Mouse (Mus musculus): ENCODE results near the gene Slc52a3. TPM values are rescaled to one million over a fixed set of nuclear protein-coding genes. Genes with fewer than 3 reads are reported as not detected.

Slc52a3 gene
- polyA plus RNA-seq, 1 experiment = 274 TPM

DNA sequence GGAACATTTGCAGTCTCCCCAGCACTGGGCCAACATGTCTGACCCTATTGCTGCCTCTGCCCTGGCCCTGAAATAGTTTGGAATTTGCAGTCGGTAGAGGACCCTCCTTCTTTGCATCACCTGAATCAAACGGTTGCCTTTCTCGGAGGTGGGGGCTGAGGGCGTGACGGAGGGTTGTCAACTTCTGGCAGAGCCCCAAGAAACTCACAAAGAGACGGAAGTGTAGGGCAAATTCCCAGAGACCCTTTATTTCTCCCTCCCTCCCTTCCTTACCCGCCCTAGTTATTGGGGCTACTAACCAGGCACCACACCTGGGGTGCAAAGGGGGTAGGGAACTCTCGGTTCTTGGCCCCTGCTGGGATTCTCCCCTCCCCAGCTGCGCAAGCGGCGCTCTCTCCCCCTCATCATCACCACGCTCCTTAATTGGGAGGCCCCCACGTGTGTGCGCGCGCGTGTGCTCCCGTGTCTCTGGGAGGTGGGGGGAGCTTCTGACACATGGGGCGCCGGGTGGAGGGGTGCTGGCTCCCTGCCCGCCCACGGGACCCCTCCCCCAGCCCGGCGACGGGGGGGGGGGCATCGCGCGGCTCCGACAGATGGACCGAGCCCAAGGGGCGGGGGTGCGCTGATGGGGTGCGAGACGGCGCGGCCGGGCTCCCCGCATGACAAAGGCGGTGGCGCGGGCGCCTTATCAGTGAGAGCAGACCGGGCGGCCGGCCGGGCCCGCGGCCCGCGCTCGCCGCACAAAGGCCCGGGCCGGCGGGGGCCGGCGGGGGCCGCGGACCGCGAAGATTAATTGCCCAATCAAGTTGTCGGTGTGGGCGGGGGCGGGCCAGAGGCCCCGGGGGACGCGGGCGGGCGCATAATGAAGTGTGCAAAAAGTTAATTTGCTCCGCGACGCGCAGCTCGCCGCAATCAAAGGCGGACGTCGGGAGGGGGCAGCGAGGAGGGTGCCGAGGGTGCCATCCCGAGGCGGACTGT lies 52.0 kb downstream of the Slc52a3 start:
- no peaks in the 10 kb centered on the region for H3K36me3 ChIP-seq (ENCODE audit: control insufficient read depth, insufficient read depth, low read length)
- H3K27me3 ChIP-seq (ENCODE audit: control insufficient read depth, insufficient read depth, low read length) = peaks cover 29% of the 10 kb centered on the region
- peaks cover 11% of the 10 kb centered on the region for H3K4me1 ChIP-seq (ENCODE audit: control insufficient read depth, insufficient read depth, insufficient read length, low read length)
- no peak for TF ChIP-seq POLR2A (IDR thresholded peaks at IDR 0.05; ENCODE audit: low read depth, low read length)
- no peak for TF ChIP-seq CTCF (IDR thresholded peaks at IDR 0.05; ENCODE audit: extremely low read depth, insufficient read length, insufficient replicate concordance, low read depth, low read length)
- peak overlapping the region; percentile 53 for H3K4me3 ChIP-seq (ENCODE audit: low read depth, low read length)
- 1% methylated on average over 79 of the region's 82 CpGs for WGBS
- H3K27ac ChIP-seq (ENCODE audit: insufficient read depth, low read depth, low read length) = no peak overlapping the region

GRCm38 (mm10) chr2:152048981-152049441 lies 52.7 kb downstream of the Slc52a3 start:
- 1% methylated on average over 24 of the region's 24 CpGs for WGBS
- peaks cover 29% of the 10 kb centered on the region for H3K27me3 ChIP-seq (ENCODE audit: control insufficient read depth, insufficient read depth, low read length)
- H3K4me3 ChIP-seq (ENCODE audit: low read depth, low read length) = peak overlapping the region; percentile 53
- peaks cover 11% of the 10 kb centered on the region for H3K4me1 ChIP-seq (ENCODE audit: control insufficient read depth, insufficient read depth, insufficient read length, low read length)
- no peak overlapping the region for H3K27ac ChIP-seq (ENCODE audit: insufficient read depth, low read depth, low read length)
- TF ChIP-seq CTCF (IDR thresholded peaks at IDR 0.05; ENCODE audit: extremely low read depth, insufficient read length, insufficient replicate concordance, low read depth, low read length) = no peak
- no peak for TF ChIP-seq POLR2A (IDR thresholded peaks at IDR 0.05; ENCODE audit: low read depth, low read length)
- H3K36me3 ChIP-seq (ENCODE audit: control insufficient read depth, insufficient read depth, low read length) = no peaks in the 10 kb centered on the region

GRCm38 (mm10) chr2:152049611-152050270 lies 53.4 kb downstream of the Slc52a3 start:
- Histone ChIP-seq H3K4me3 (ENCODE audit: low read depth, low read length) (no peak overlapping the region), H3K27ac (ENCODE audit: insufficient read depth, low read depth, low read length) (no peak overlapping the region), H3K36me3 (ENCODE audit: control insufficient read depth, insufficient read depth, low read length) (no peaks in the 10 kb centered on the region), H3K27me3 (ENCODE audit: control insufficient read depth, insufficient read depth, low read length) (peaks cover 29% of the 10 kb centered on the region), H3K4me1 (ENCODE audit: control insufficient read depth, insufficient read depth, insufficient read length, low read length) (peaks cover 11% of the 10 kb centered on the region)
- 43% methylated on average over 13 of the region's 13 CpGs for WGBS
- TF ChIP-seq CTCF (IDR thresholded peaks at IDR 0.05; ENCODE audit: extremely low read depth, insufficient read length, insufficient replicate concordance, low read depth, low read length) (no peak), POLR2A (IDR thresholded peaks at IDR 0.05; ENCODE audit: low read depth, low read length) (no peak)

- no peak for TF ChIP-seq POLR2A (IDR thresholded peaks at IDR 0.05; ENCODE audit: low read depth, low read length)
- WGBS = 66% methylated on average over 7 of the region's 7 CpGs
These were observed 54.0 kb downstream of the Slc52a3 start for GRCm38 (mm10) chr2:152050316-152050715.

GRCm38 (mm10) chr2:152051985-152052384 lies 55.7 kb downstream of the Slc52a3 start:
- Histone ChIP-seq H3K27me3 (ENCODE audit: control insufficient read depth, insufficient read depth, low read length) (peaks cover 29% of the 10 kb centered on the region), H3K27ac (ENCODE audit: insufficient read depth, low read depth, low read length) (no peak overlapping the region), H3K4me1 (ENCODE audit: control insufficient read depth, insufficient read depth, insufficient read length, low read length) (peaks cover 14% of the 10 kb centered on the region), H3K36me3 (ENCODE audit: control insufficient read depth, insufficient read depth, low read length) (no peaks in the 10 kb centered on the region), H3K4me3 (ENCODE audit: low read depth, low read length) (no peak overlapping the region)
- TF ChIP-seq CTCF (IDR thresholded peaks at IDR 0.05; ENCODE audit: extremely low read depth, insufficient read length, insufficient replicate concordance, low read depth, low read length) (no peak), POLR2A (IDR thresholded peaks at IDR 0.05; ENCODE audit: low read depth, low read length) (no peak)
- 29% methylated on average over 3 of the region's 3 CpGs for WGBS

More at GRCm38 (mm10) chr2:152050316-152050715, 54.0 kb downstream of the Slc52a3 start:
- Histone ChIP-seq H3K4me3 (ENCODE audit: low read depth, low read length) (no peak overlapping the region), H3K27ac (ENCODE audit: insufficient read depth, low read depth, low read length) (no peak overlapping the region), H3K4me1 (ENCODE audit: control insufficient read depth, insufficient read depth, insufficient read length, low read length) (peaks cover 12% of the 10 kb centered on the region), H3K27me3 (ENCODE audit: control insufficient read depth, insufficient read depth, low read length) (peaks cover 29% of the 10 kb centered on the region), H3K36me3 (ENCODE audit: control insufficient read depth, insufficient read depth, low read length) (no peaks in the 10 kb centered on the region)

GRCm38 (mm10) chr2:152055406-152055805 lies 59.1 kb downstream of the Slc52a3 start:
- Histone ChIP-seq H3K36me3 (ENCODE audit: control insufficient read depth, insufficient read depth, low read length) (no peaks in the 10 kb centered on the region), H3K4me1 (ENCODE audit: control insufficient read depth, insufficient read depth, insufficient read length, low read length) (peaks cover 2% of the 10 kb centered on the region; the same call in 1 of the 2 replicates), H3K4me3 (ENCODE audit: low read depth, low read length) (no peak overlapping the region), H3K27me3 (ENCODE audit: control insufficient read depth, insufficient read depth, low read length) (no peaks in the 10 kb centered on the region), H3K27ac (ENCODE audit: insufficient read depth, low read depth, low read length) (no peak overlapping the region)
- WGBS = 0% methylated on average over 1 of the region's 1 CpGs
- no peak for TF ChIP-seq CTCF (IDR thresholded peaks at IDR 0.05; ENCODE audit: extremely low read depth, insufficient read length, insufficient replicate concordance, low read depth, low read length)
- TF ChIP-seq POLR2A (IDR thresholded peaks at IDR 0.05; ENCODE audit: low read depth, low read length) = no peak
